Mouse (Mus musculus) right cerebral cortex, postnatal 4 days (tissue): ENCODE results near the gene Mfsd2a.
"Not testable (repeated sequence)": the region's sequence is repeated elsewhere in the genome, so short reads cannot be mapped to it uniquely, and the experiment has no call there.

Source experiments
- DNase-seq: peaks from one replicate; pipeline ENCODE4 v3.0.0-alpha.2; 2022

The Mfsd2a gene

GRCm38 (mm10) chr4:122961100-122961567, at the start of gene Mfsd2a:
Mfsd2a (minus strand) TSS chr4:122961188.
- DNase-seq = peak; percentile 68

- DNase-seq = peak; percentile 53
Observed at GRCm38 (mm10) chr4:123005054-123005966, 44.3 kb upstream of the Mfsd2a start.

- DNase-seq = no peak
Observed at GRCm38 (mm10) chr4:123000617-123001342, 39.8 kb upstream of the Mfsd2a start.

GRCm38 (mm10) chr4:123000130-123000529, 39.1 kb upstream of the Mfsd2a start:
- no peak for DNase-seq

GRCm38 (mm10) chr4:122999263-122999691, 38.3 kb upstream of the Mfsd2a start:
- no peak for DNase-seq

- peak; percentile 57 for DNase-seq
Observed at GRCm38 (mm10) chr4:122998537-122999262, 37.7 kb upstream of the Mfsd2a start.

- DNase-seq = peak; percentile 54
Observed at GRCm38 (mm10) chr4:122996618-122997381, 35.8 kb upstream of the Mfsd2a start.

- no peak for DNase-seq
Observed at GRCm38 (mm10) chr4:122996221-122996617, 35.2 kb upstream of the Mfsd2a start.

- DNase-seq = peak; percentile 93
Observed at GRCm38 (mm10) chr4:122995404-122996220, 34.6 kb upstream of the Mfsd2a start, which contains the start of gene Mycl. Mycl (plus strand) TSS chr4:122995652.

GRCm38 (mm10) chr4:122992276-122992675, 31.3 kb upstream of the Mfsd2a start:
- DNase-seq = no peak

- DNase-seq = no peak
Observed at GRCm38 (mm10) chr4:122991177-122991576, 30.2 kb upstream of the Mfsd2a start.

GRCm38 (mm10) chr4:122988004-122988403, 27.0 kb upstream of the Mfsd2a start:
- DNase-seq = not testable (repeated sequence)

- no peak for DNase-seq
Observed at GRCm38 (mm10) chr4:122987421-122987820, 26.4 kb upstream of the Mfsd2a start.

- no peak for DNase-seq
Observed at GRCm38 (mm10) chr4:122985110-122985509, 24.1 kb upstream of the Mfsd2a start.

GRCm38 (mm10) chr4:122983486-122984261, 22.7 kb upstream of the Mfsd2a start:
- DNase-seq = no peak

GRCm38 (mm10) chr4:122982537-122982936, 21.5 kb upstream of the Mfsd2a start:
- no peak for DNase-seq

GRCm38 (mm10) chr4:122981930-122982329, 20.9 kb upstream of the Mfsd2a start:
- no peak for DNase-seq

- DNase-seq = no peak
Observed at GRCm38 (mm10) chr4:122981238-122981637, 20.2 kb upstream of the Mfsd2a start.

- DNase-seq = no peak
Observed at GRCm38 (mm10) chr4:122980684-122981083, 19.7 kb upstream of the Mfsd2a start.

- DNase-seq = no peak
Observed at GRCm38 (mm10) chr4:122979826-122980225, 18.8 kb upstream of the Mfsd2a start.
